Mouse (Mus musculus) limb, embryonic 13.5 days (tissue): ENCODE results near the gene Nfyc. TPM values are rescaled to one million over a fixed set of nuclear protein-coding genes. Genes with fewer than 3 reads are reported as not detected.

ENCODE experiments used
- ATAC-seq: fragments of 200-750 bp; cut with Nextera tagmentation; 2 replicates; pipeline ENCODE4 v1.8.0; 2017; ENCODE audit warnings: low read depth, moderate number of reproducible peaks, moderate TSS enrichment; ENCODE audit not compliant: low FRiP score
- H3K27ac ChIP-seq: fragments of 300-500 bp; sonication (generic); 2 replicates; pipeline ENCODE4 v1.5.1; 2015; ENCODE audit warnings: inconsistent platforms, mild to moderate bottlenecking, moderate library complexity
- H3K27me3 ChIP-seq: fragments of 300-500 bp; sonication (generic); 2 replicates; pipeline ENCODE4 v1.6.1; 2015; ENCODE audit warnings: mild to moderate bottlenecking, inconsistent platforms
- H3K36me3 ChIP-seq: fragments of 300-500 bp; sonication (generic); 2 replicates; pipeline ENCODE4 v1.6.1; 2015; ENCODE audit warnings: inconsistent platforms, mild to moderate bottlenecking, moderate library complexity
- H3K4me1 ChIP-seq: fragments of 300-500 bp; sonication (generic); 2 replicates; pipeline ENCODE4 v1.6.1; 2015; ENCODE audit warnings: inconsistent platforms
- H3K4me2 ChIP-seq: fragments of 300-500 bp; sonication (generic); replicated peaks from 2 replicates; pipeline ENCODE4 v1.6.1; 2015; ENCODE audit warnings: inconsistent platforms, mild to moderate bottlenecking, moderate library complexity
- H3K4me3 ChIP-seq: fragments of 300-500 bp; sonication (generic); 2 replicates; pipeline ENCODE4 v1.5.1; 2015; ENCODE audit warnings: moderate library complexity, mild to moderate bottlenecking, inconsistent platforms
- H3K9ac ChIP-seq: fragments of 300-500 bp; sonication (generic); 2 replicates; pipeline ENCODE4 v1.6.1; 2015; ENCODE audit warnings: mild to moderate bottlenecking, inconsistent platforms
- H3K9me3 ChIP-seq: fragments of 300-500 bp; sonication (generic); 2 replicates; pipeline ENCODE4 v1.6.1; 2016; ENCODE audit warnings: inconsistent platforms
- WGBS: fragments of 180-500 bp; shearing (Covaris S2); methylation state at CpG from one replicate; pipeline ENCODE4 v1.1.7; 2015; 5-methylcytosine and 5-hydroxymethylcytosine counted together
- polyA plus RNA-seq: library from polyadenylated mRNA; unstranded; fragments of >200 nt; fragmentation: Nextera tagmentation; extraction: Ambion mirVana; gene quantifications from 2 replicates; pipeline ENCODE4 v1.2.1, GENCODE M21; 2015

Gene Nfyc
- polyA plus RNA-seq, 1 experiment from 2014 or later: 109 TPM

DNA sequence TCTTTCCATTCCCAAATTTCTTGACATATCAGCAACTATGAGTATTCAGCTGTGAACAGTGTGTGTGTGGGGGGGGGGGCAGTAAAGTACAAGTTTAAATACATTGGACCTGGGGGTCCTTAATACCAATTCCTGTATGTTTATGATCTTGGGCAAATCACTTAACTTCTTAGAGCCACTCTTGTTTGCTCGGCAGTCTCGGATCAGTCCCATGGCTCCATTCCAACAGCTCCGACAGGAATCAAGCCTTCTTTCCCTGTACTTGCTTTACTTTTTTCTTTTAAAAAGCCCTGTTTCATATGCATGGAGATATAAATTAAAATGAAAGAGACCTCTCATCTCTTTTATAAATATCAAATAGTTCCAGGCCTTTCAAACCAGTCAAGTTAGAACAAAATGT, 30.7 kb downstream of the Nfyc start:
- ATAC-seq: no peak
- H3K4me1 ChIP-seq: peaks cover 13% of the 10 kb centered on the region; the same call in 1 of the 2 replicates
- H3K4me3 ChIP-seq: no peak overlapping the region
- H3K27me3 ChIP-seq: no peaks in the 10 kb centered on the region
- no peak overlapping the region for H3K27ac ChIP-seq
- H3K36me3 ChIP-seq: 0 out of 2 replicates have a peak, but pooled peaks cover 12% of the 10 kb centered on the region
- H3K9me3 ChIP-seq: no peaks in the 10 kb centered on the region
- no peak overlapping the region for H3K9ac ChIP-seq
- 52% methylated on average over 3 of the region's 3 CpGs for WGBS
- no peak overlapping the region for H3K4me2 ChIP-seq

DNA sequence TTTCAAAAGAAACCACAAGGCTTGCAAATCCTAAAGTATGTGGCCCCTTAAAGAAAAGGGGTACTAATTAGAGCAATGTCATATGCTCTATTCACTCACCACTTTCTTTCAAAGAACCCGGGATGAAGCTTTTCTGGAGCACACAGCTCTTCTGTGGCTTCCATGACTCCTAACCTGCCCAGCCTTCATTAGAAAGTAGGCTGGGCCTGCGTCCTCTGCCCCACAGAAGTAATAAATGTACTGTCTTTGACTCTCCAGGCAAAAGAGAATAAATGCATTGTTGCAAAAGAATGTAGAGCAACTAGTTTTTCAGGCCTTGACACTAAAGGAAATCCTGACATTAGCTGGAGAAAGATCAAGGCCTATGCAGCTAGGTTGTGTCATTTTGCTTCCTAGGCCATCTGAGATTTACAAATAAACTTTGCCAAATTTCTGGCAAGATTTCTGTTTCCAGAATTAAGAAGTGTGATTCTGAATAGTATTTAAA, 31.6 kb downstream of the Nfyc start:
- 0 out of 2 replicates have a peak, but pooled peaks cover 10% of the 10 kb centered on the region for H3K36me3 ChIP-seq
- H3K27ac ChIP-seq: no peak overlapping the region
- no peak overlapping the region for H3K4me2 ChIP-seq
- WGBS: 63% methylated on average over 2 of the region's 2 CpGs
- peaks cover 19% of the 10 kb centered on the region; the same call in 1 of the 2 replicates for H3K4me1 ChIP-seq
- no peak for ATAC-seq
- H3K9ac ChIP-seq: no peak overlapping the region
- no peak overlapping the region for H3K4me3 ChIP-seq
- no peaks in the 10 kb centered on the region for H3K9me3 ChIP-seq
- no peaks in the 10 kb centered on the region for H3K27me3 ChIP-seq

DNA sequence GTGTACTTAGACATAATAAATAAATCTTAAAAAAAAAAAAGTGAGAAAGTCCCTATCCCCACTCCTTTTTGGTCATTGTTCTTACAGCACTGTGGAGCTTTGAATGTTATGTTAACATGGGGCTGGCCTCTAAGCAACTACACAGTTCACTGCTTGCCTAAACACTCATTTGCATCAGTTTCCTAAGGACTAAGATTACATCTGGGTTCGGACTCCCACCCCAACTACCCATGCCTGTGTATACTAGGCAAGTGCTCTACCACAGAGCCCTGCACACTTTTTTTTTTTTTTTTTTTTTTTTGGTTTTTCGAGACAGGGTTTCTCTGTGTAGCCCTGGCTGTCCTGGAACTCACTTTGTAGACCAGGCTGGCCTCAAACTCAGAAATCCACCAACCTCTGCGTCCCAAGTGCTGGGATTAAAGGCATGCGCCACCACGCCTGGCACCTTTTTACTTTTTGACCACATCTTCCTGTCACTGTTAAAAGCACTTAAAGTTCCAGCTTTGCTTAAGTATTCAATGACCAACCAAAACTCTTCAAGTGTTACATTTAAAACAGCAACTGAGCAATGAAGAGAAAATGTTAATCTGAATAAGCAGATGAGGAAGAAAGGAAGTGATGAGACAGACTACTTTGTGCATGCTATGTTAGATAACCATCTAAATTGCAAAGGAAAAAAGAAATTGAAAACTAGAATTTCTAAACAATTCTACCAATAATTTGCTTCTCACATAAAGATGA, 33.2 kb downstream of the Nfyc start:
- no peaks in the 10 kb centered on the region for H3K36me3 ChIP-seq
- no peak for ATAC-seq
- no peaks in the 10 kb centered on the region for H3K9me3 ChIP-seq
- H3K4me3 ChIP-seq: no peak overlapping the region
- no peak overlapping the region for H3K9ac ChIP-seq
- no peak overlapping the region for H3K4me2 ChIP-seq
- H3K4me1 ChIP-seq: peaks cover 22% of the 10 kb centered on the region; the same call in 1 of the 2 replicates
- H3K27ac ChIP-seq: no peak overlapping the region
- 95% methylated on average over 5 of the region's 5 CpGs for WGBS
- no peaks in the 10 kb centered on the region for H3K27me3 ChIP-seq

DNA sequence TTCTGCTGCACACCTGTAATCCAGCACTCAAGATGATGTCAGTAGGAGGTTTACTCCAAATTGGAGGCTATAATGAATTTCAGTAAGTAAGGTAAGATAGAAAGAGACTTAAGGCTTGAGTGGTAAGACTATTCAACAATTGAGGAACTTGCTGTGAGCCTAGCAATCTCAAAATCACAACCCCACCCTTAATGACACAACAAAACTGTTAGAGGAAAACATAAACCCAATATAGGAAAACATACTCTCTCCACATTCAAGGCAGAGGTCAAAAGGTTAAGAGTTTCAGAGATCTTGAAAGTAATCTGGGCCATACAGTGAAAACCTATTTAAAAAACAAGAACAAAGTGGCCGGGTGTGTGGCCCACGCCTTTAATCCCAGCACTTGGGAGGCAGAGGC, 34.7 kb downstream of the Nfyc start:
- no peaks in the 10 kb centered on the region for H3K36me3 ChIP-seq
- H3K27me3 ChIP-seq: no peaks in the 10 kb centered on the region
- no peak overlapping the region for H3K27ac ChIP-seq
- ATAC-seq: no peak
- peaks cover 22% of the 10 kb centered on the region; the same call in 1 of the 2 replicates for H3K4me1 ChIP-seq
- no peaks in the 10 kb centered on the region for H3K9me3 ChIP-seq
- 80% methylated on average over 2 of the region's 2 CpGs for WGBS
- H3K4me2 ChIP-seq: no peak overlapping the region
- no peak overlapping the region for H3K9ac ChIP-seq
- H3K4me3 ChIP-seq: no peak overlapping the region

DNA sequence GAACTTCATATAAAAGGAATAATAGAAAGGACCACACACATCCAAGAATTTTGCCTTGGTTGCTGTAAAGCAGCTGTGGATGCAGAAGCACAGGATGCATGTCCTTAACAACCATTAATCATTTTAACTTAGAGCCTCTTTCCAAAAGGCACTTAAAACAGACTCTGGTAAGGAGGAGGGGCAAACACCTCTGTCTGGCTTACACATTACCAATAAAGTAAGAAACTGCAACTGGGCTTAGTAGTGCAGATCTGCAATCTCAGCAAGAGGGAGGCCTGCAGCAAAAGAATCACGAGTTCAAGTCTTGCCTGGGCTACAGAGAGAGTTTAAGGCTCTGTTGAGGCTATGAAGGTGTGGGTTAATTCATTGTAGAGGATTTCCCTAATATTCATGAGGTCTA, 35.7 kb downstream of the Nfyc start:
- peaks cover 20% of the 10 kb centered on the region; the same call in 1 of the 2 replicates for H3K4me1 ChIP-seq
- H3K9me3 ChIP-seq: no peaks in the 10 kb centered on the region
- H3K36me3 ChIP-seq: peaks cover 2% of the 10 kb centered on the region; the same call in 1 of the 2 replicates
- H3K4me2 ChIP-seq: no peak overlapping the region
- no peak overlapping the region for H3K9ac ChIP-seq
- H3K4me3 ChIP-seq: no peak overlapping the region
- no peak for ATAC-seq
- 61% methylated on average over 1 of the region's 1 CpGs for WGBS
- H3K27me3 ChIP-seq: no peaks in the 10 kb centered on the region
- no peak overlapping the region for H3K27ac ChIP-seq

DNA sequence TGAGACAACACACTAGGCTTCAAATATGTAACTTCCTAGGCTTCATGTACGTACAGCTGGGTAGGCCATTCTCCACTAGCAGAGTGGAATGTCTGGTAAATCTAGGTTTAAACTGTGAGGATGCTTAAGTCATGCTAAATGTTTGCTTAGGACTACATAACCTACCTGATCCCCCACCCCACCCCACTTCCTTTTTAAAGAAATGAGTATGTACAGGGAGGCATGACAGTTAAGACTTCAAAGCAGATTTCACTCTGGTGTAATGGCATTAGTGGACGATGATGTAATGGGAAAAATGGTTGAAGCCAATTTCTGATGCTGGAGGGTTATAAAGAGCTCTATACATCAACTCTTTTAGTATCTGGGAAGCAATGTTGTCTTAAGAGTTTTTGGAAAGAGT, 38.5 kb downstream of the Nfyc start:
- Histone ChIP-seq H3K4me1 (peaks cover 16% of the 10 kb centered on the region; the same call in 1 of the 2 replicates), H3K9ac (no peak overlapping the region), H3K9me3 (no peaks in the 10 kb centered on the region), H3K4me2 (no peak overlapping the region), H3K27me3 (no peaks in the 10 kb centered on the region), H3K27ac (no peak overlapping the region), H3K36me3 (peaks cover 28% of the 10 kb centered on the region), H3K4me3 (no peak overlapping the region)
- 75% methylated on average over 2 of the region's 2 CpGs for WGBS
- ATAC-seq: no peak

DNA sequence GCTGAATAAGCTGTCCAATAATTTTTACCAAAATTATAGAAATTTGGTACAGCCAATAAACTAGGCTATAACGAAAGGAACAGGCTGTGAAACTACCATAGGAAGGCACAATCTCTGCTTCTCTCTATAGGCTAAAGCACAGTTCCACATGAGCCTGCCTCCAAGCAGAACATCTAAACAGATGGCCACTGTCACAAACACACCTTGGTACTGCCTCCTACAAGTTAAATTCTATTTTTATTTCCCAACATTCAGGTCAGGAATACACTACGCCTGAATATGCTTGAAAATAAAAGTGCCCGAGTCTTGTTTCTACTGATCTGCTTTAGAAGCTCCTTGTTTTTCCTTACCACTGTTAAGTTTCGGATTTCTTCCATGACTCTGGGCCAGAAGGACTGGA, 41.3 kb downstream of the Nfyc start:
- Histone ChIP-seq H3K36me3 (peaks cover 55% of the 10 kb centered on the region), H3K4me2 (no peak overlapping the region), H3K4me3 (no peak overlapping the region), H3K27ac (no peak overlapping the region), H3K9ac (no peak overlapping the region), H3K4me1 (0 out of 2 replicates have a peak, but pooled peaks cover 2% of the 10 kb centered on the region), H3K27me3 (no peaks in the 10 kb centered on the region), H3K9me3 (no peaks in the 10 kb centered on the region)
- no peak for ATAC-seq
- WGBS: 92% methylated on average over 4 of the region's 4 CpGs

DNA sequence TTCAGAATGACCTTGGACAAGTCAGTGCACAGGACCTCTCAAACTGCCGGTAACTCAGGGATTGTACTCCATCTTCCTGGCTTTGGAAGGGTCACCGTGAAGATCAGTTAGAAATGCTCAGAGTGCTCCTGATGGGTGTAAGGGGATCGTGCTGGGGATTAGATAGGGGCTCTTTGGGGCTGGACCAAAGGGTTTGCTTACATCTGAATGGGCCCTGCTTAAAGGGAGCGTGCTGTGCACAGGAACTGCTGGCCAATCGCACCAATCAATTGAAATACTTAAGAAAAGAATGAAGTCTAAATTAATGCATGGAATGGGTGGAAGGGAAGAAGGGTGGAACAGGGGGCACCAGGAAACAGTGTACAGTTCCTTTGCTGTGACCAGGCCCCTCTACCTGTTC, 75.6 kb downstream of the Nfyc start:
- Histone ChIP-seq H3K36me3 (peaks cover 42% of the 10 kb centered on the region), H3K4me3 (no peak overlapping the region), H3K9ac (no peak overlapping the region), H3K4me1 (0 out of 2 replicates have a peak, but pooled peaks cover 2% of the 10 kb centered on the region), H3K27ac (no peak overlapping the region), H3K27me3 (peaks cover 23% of the 10 kb centered on the region), H3K9me3 (no peaks in the 10 kb centered on the region), H3K4me2 (no peak overlapping the region)
- 62% methylated on average over 5 of the region's 5 CpGs for WGBS
- no peak for ATAC-seq

DNA sequence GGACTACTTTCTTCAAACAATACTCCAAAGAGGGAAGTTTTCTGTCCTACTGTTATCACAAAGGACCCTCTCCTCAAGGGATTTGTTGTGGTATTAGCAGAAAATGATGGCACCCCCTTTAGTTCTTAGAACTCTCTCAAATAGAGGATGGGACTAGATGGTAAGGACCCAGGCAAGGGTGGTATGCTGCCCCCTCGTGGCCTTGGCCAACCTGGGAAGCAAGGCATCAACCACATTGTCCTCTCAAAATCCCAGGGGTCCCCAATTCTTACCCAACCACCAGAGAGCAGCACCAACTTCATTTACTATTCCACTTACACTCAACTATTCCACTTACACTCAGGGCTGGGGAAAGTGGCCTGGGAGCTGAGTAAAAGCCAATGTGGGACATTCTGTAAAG, 76.1 kb downstream of the Nfyc start:
- Histone ChIP-seq H3K4me1 (no peaks in the 10 kb centered on the region), H3K27ac (no peak overlapping the region), H3K4me2 (no peak overlapping the region), H3K27me3 (peaks cover 28% of the 10 kb centered on the region), H3K4me3 (no peak overlapping the region), H3K36me3 (peaks cover 37% of the 10 kb centered on the region), H3K9ac (no peak overlapping the region), H3K9me3 (no peaks in the 10 kb centered on the region)
- 0% methylated on average over 1 of the region's 1 CpGs for WGBS
- ATAC-seq: no peak

DNA sequence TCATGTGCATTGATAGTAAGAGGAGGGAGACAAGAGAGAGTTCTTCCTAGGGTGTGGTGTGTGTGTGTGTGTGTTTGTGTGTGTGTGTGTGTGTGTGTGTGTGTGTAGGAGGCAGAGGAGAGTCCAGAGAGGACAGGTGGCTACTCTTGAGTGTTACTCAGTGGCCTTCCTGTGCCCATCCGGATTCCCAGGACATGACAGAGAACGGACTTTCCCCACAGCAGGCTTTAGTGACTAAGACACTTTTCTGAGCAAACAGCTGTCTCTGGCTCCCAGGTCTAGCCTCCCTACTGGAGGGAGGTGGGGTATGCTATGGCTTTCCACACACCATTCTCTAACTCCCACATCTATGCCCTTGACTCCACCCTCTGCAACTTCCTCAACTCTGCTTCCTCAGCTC, 81.8 kb downstream of the Nfyc start:
- Histone ChIP-seq H3K27me3 (peaks cover 85% of the 10 kb centered on the region), H3K27ac (no peak overlapping the region), H3K36me3 (no peaks in the 10 kb centered on the region), H3K9ac (no peak overlapping the region), H3K9me3 (no peaks in the 10 kb centered on the region), H3K4me2 (no peak overlapping the region), H3K4me3 (no peak overlapping the region), H3K4me1 (peaks cover 17% of the 10 kb centered on the region)
- WGBS: 33% methylated on average over 2 of the region's 2 CpGs
- no peak for ATAC-seq

DNA sequence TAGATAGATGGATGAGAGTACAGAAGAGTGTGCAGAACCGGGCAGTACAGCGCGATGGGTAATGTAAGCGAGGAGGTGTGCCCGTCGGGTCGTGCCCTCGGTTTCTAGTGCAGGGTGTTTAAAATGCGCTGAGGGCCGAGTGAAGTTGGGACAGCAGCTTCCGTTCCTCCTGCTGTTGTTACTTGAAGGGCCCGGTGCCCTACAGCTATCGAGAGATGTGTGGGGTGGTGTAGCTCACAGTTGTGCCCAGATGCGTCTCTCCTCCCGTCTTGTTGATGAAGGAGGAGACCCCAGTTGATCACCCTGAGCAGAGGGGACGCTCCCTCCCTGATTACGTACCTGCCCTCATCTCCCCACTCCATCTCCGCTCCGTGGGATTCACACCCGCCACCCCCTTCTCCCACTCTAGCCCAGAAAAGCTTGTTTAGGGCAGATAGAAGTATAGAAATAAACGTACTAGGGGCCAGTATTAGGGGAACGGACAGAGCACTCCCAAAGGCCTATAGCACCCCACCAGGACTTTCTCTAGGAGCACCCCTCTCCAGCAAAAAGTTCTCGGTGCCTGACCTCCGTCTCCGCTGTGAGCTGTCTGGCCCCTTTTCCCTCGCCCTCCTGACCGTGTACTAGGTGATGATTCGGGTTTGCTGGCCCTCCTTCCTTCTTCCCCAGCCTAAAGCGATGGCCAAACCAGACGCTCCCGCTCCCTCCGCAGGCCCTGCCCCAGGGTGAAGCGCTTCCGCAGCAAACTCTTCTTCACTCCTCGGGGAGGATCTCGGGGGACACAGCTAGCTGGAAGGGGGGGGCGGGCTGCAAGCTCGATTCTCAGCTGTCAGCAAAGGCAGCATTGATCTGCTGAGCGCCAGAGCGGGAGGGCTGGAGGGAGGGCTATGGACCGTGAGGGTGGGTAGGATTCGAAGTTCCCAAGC, 83.2 kb downstream of the Nfyc start, which contains the start of gene Kcnq4:
Gene Kcnq4, minus strand, starts transcription at position 672 of the 926 bp plus-strand sequence.
- H3K27ac ChIP-seq: no peak within 1 kb of the TSS

More for the DNA sequence above, 83.2 kb downstream of the Nfyc start, which contains the start of gene Kcnq4:
- Histone ChIP-seq H3K4me2 (peak within 1 kb of the TSS; percentile 100), H3K36me3 (no peaks in the 10 kb centered on the region), H3K4me1 (peaks cover 17% of the 10 kb centered on the region), H3K27me3 (peaks cover 89% of the 10 kb centered on the region), H3K9me3 (no peaks in the 10 kb centered on the region), H3K4me3 (peak within 1 kb of the TSS; percentile 70), H3K9ac (peak within 1 kb of the TSS; percentile 64)
- ATAC-seq: no peak
- 2% methylated on average over 42 of the region's 42 CpGs for WGBS
